Mouse (Mus musculus) myocyte (in vitro differentiated cells): ENCODE measurements at regions not wholly inside any gene's neighbourhood (a gene's known extent, or its start where the extent isn't known, plus 50 kb on each side); places are given as distances from the start of the nearest gene placed in this dataset.
A peak's percentile ranks its signal among the peaks of the same experiment; 100 is the strongest.
"Not testable (repeated sequence)": the region's sequence is repeated elsewhere in the genome, so short reads cannot be mapped to it uniquely, and the experiment has no call there.

Experiments
- H3K27me3 ChIP-seq: one replicate; pipeline ENCODE4 v1.6.1; 2011; ENCODE audit not compliant: control insufficient read depth, insufficient read depth, insufficient read length
- H3K36me3 ChIP-seq: one replicate; pipeline ENCODE4 v1.6.1; 2011; ENCODE audit not compliant: control insufficient read depth, insufficient read depth
- H3K4me2 ChIP-seq: one replicate; pipeline ENCODE4 v1.6.1; 2011; ENCODE audit warnings: low read depth, control low read depth
- H3K4me3 ChIP-seq: one replicate; pipeline ENCODE4 v1.5.1; 2011; ENCODE audit warnings: mild to moderate bottlenecking, control low read depth, moderate library complexity
- H3K79me2 ChIP-seq: one replicate; pipeline ENCODE4 v1.6.1; 2011; ENCODE audit not compliant: control insufficient read depth, insufficient read depth
- H3ac ChIP-seq: one replicate; pipeline ENCODE4 v1.6.1; 2011; ENCODE audit not compliant: control insufficient read depth, insufficient read length
- CEBPB ChIP-seq: IDR thresholded peaks from 2 replicates; pipeline ENCODE4 v1.6.1; 2011; ENCODE audit warnings: mild to moderate bottlenecking, moderate library complexity; ENCODE audit not compliant: poor library complexity, insufficient read depth, severe bottlenecking
- E2F4 ChIP-seq: IDR thresholded peaks from one replicate; pipeline ENCODE4 v1.6.1; 2011; ENCODE audit warnings: mild to moderate bottlenecking, control low read depth, moderate library complexity; ENCODE audit not compliant: insufficient read depth
- MAX ChIP-seq: IDR thresholded peaks from one replicate; pipeline ENCODE4 v1.6.1; 2011; ENCODE audit warnings: low read depth, mild to moderate bottlenecking, control low read depth
- MYOD1 ChIP-seq, 3 experiments: IDR thresholded peaks; one replicate each; pipeline ENCODE4 v1.6.1; 2011; ENCODE audit warnings: control low read depth in 2 of 3, low read depth in 2 of 3, mild to moderate bottlenecking in 2 of 3, moderate library complexity in 1 of 3; ENCODE audit not compliant: insufficient read length in 2 of 3, control insufficient read depth in 1 of 3
- MYOG ChIP-seq, 3 experiments: IDR thresholded peaks; one replicate each; pipeline ENCODE4 v1.6.1; 2011; ENCODE audit warnings: control low read depth in 2 of 3, low read depth in 2 of 3, mild to moderate bottlenecking in 2 of 3; ENCODE audit not compliant: insufficient read length in 2 of 3, control insufficient read depth in 1 of 3, insufficient read depth in 1 of 3
- POLR2A ChIP-seq: IDR thresholded peaks from one replicate; pipeline ENCODE4 v1.6.1; 2011; ENCODE audit warnings: low read depth, mild to moderate bottlenecking, control low read depth, moderate library complexity; ENCODE audit not compliant: insufficient read length
- POLR2AphosphoS2 ChIP-seq: IDR thresholded peaks from one replicate; pipeline ENCODE4 v1.6.1; 2011; ENCODE audit warnings: low read depth, control low read depth; ENCODE audit not compliant: insufficient read length
- REST ChIP-seq: IDR thresholded peaks from one replicate; pipeline ENCODE4 v1.6.1; 2011; ENCODE audit warnings: mild to moderate bottlenecking, control low read depth, moderate library complexity; ENCODE audit not compliant: insufficient read depth, insufficient read length
- SRF ChIP-seq: IDR thresholded peaks from one replicate; pipeline ENCODE4 v1.6.1; 2011; ENCODE audit warnings: low read depth; ENCODE audit not compliant: control insufficient read depth, insufficient read length
- TCF12 ChIP-seq: IDR thresholded peaks from one replicate; pipeline ENCODE4 v1.6.1; 2011; ENCODE audit warnings: mild to moderate bottlenecking, control low read depth; ENCODE audit not compliant: poor library complexity, insufficient read depth, severe bottlenecking
- TCF3 ChIP-seq: IDR thresholded peaks from one replicate; pipeline ENCODE4 v1.6.1; 2011; ENCODE audit warnings: low read depth, control low read depth; ENCODE audit not compliant: insufficient read length
- USF1 ChIP-seq: IDR thresholded peaks from one replicate; pipeline ENCODE4 v1.6.1; 2011; ENCODE audit warnings: low read depth, mild to moderate bottlenecking, control low read depth, moderate library complexity

- no peaks in the 10 kb centered on the region for H3K79me2 ChIP-seq
- no peak overlapping the region for H3K4me3 ChIP-seq
- H3K36me3 ChIP-seq, result no peaks in the 10 kb centered on the region
- H3K27me3 ChIP-seq, result peaks cover 3% of the 10 kb centered on the region
- no peak for TF ChIP-seq USF1
- TF ChIP-seq CEBPB, result no peak
- TF ChIP-seq POLR2A, result no peak
- no peak for TF ChIP-seq REST
- no peak for TF ChIP-seq MYOG (IDR thresholded peaks at IDR 0.05; ENCODE audit: control insufficient read depth in 1 of 3, insufficient read depth in 1 of 3, insufficient read length in 2 of 3, low read depth in 2 of 3)
- TF ChIP-seq MAX, result no peak
- no peak for TF ChIP-seq SRF
- no peak for TF ChIP-seq E2F4
- TF ChIP-seq MYOD1 (IDR thresholded peaks at IDR 0.05; ENCODE audit: control insufficient read depth in 1 of 3, insufficient read length in 2 of 3, low read depth in 2 of 3), result no peak
- no peak for TF ChIP-seq TCF12
- no peak for TF ChIP-seq TCF3
- no peak for TF ChIP-seq POLR2AphosphoS2
- H3ac ChIP-seq, result no peak overlapping the region
- H3K4me2 ChIP-seq, result no peak overlapping the region
These were observed 134.7 kb upstream of the Fam3c start for GRCm38 (mm10) chr6:22490762-22491161.

- Histone ChIP-seq H3ac (no peak overlapping the region), H3K4me3 (no peak overlapping the region), H3K36me3 (no peaks in the 10 kb centered on the region), H3K4me2 (no peak overlapping the region), H3K79me2 (no peaks in the 10 kb centered on the region), H3K27me3 (peaks cover 3% of the 10 kb centered on the region)
- TF ChIP-seq MYOD1 (IDR thresholded peaks at IDR 0.05; ENCODE audit: control insufficient read depth in 1 of 3, insufficient read length in 2 of 3, low read depth in 2 of 3) (no peak), USF1 (no peak), POLR2AphosphoS2 (no peak), MYOG (IDR thresholded peaks at IDR 0.05; ENCODE audit: control insufficient read depth in 1 of 3, insufficient read depth in 1 of 3, insufficient read length in 2 of 3, low read depth in 2 of 3) (no peak), SRF (no peak), TCF12 (no peak), CEBPB (no peak), POLR2A (no peak), E2F4 (no peak), REST (no peak), TCF3 (no peak), MAX (no peak)
These were observed 131.4 kb upstream of the Fam3c start for GRCm38 (mm10) chr6:22487467-22487866.

DNA sequence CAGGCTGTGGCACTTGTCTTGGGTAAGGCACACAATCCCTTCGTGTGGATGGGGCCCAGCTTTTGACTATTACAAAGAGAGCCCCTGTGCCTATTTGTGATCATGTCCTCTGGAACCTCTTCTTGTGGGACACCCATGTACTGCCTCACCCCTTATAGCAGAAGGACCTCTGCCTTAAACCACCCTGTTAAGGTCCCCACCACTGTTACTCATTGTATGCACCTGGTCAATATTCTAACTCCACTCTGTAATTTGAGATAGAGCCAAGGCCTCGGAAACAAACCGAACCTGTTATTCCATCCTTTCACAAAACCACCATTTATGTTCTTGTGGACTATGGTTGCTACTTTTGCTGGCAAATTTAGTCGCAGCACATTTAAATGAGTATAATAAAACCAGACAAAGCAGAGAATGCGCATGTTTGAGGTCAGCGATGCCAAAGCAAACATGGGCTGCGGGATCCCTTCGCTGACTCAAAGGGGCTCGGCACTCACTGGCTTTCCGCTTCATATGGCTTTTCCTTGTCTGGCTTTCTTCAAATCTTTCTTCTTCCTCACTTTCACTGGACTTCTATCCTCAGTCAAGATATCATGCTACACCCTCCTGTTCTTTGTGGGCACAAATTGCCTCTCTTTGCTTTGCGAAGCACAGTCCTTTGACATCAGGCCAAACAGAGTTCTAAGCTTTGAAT lies 129.9 kb upstream of the Fam3c start:
- no peak overlapping the region for H3ac ChIP-seq
- H3K4me3 ChIP-seq, result no peak overlapping the region
- H3K27me3 ChIP-seq, result peaks cover 3% of the 10 kb centered on the region
- H3K36me3 ChIP-seq, result no peaks in the 10 kb centered on the region
- TF ChIP-seq MAX, result no peak
- no peak for TF ChIP-seq POLR2AphosphoS2
- TF ChIP-seq SRF, result no peak
- TF ChIP-seq TCF12, result no peak
- TF ChIP-seq POLR2A, result no peak
- no peak for TF ChIP-seq MYOG (IDR thresholded peaks at IDR 0.05; ENCODE audit: control insufficient read depth in 1 of 3, insufficient read depth in 1 of 3, insufficient read length in 2 of 3, low read depth in 2 of 3)
- no peak for TF ChIP-seq REST
- H3K79me2 ChIP-seq, result no peaks in the 10 kb centered on the region
- H3K4me2 ChIP-seq, result peak overlapping the region; percentile 27

DNA sequence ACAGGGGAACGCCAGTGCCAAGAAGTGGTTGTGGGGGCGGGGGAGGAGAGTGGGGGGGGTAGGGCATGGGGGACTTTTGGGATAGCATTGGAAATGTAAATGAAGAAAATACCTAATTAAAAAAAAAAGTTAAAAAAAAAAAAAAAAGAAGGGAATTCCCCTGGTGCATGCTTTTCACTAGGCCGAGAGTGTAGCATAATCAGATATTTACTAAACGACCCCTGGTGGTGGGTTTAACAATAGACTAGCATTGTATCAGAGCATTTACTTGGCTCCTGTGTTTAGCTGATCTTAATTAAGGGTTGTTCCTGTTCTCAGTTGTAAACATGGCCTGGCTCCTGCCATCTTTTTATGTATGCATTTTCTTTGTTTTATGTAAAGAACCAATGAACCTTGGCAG lies 126.2 kb upstream of the Fam3c start:
- not testable (repeated sequence) for H3K36me3 ChIP-seq, H3ac ChIP-seq, H3K27me3 ChIP-seq

GRCm38 (mm10) chr6:22474604-22475003 lies 118.6 kb upstream of the Fam3c start:
- Histone ChIP-seq H3K79me2 (no peaks in the 10 kb centered on the region), H3K4me2 (no peak overlapping the region), H3K4me3 (no peak overlapping the region), H3K27me3 (no peaks in the 10 kb centered on the region), H3K36me3 (no peaks in the 10 kb centered on the region), H3ac (no peak overlapping the region)
- TF ChIP-seq CEBPB, result 0 out of 2 replicates have a peak, but pooled peaks have one; percentile 7
- TF ChIP-seq POLR2AphosphoS2, result no peak

More for the DNA sequence above, 126.2 kb upstream of the Fam3c start:
- H3K4me3 ChIP-seq, H3K79me2 ChIP-seq, H3K4me2 ChIP-seq: not testable (repeated sequence)
